Mouse (Mus musculus): ENCODE measurements around the gene Copb1. TPM values are rescaled to one million over a fixed set of nuclear protein-coding genes. Genes with fewer than 3 reads are reported as not detected.

Copb1 gene
- polyA plus RNA-seq (2012; rRNA removed): 27.1 and 31.8 TPM in 2 replicates

DNA sequence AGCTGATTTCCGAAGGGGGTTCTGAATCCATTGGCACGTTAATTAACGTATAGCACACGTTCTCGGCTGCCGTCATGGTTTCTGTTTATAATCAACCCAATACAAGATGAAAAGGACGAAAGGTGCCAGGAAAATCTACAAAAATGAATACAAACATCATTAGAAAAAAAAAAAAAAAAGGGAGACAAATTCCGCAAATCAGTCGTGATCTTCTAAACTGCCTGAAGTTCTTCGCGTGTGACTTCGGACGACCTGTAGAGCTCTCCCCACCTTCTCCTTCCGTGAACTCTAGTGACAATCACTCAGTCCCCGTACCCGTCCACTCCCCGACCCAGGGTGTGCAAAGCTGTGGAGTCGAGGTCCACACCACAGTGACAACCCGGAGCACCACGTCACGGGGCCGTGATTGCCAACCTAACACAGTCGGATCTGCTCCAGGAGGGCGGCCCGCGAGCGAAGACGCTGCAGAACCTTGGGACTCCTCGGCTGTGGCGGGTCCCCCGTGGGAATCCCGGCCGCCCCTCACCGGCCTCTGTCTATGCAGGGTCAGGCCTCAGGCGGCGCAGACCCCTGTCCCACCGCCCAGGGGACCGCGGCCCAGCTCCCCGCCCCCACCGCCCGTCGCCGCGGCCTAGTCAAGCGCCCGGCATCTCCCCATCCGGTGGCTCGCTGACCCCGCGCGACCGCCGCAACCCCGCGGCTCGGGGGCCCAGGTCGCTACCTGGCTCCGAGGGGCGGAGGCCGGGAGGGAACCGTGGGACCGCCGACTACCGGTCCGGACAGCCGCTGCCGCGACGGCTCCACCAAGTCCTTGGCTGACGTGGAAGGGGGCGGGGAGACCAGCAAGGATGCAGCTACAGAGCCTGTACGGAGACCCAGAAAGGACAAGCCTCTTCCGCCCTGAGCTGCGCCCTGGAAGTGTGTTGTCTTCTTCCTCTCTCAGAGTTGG lies at the start of gene Copb1:
TSS of gene Copb1 (minus strand) at position 827 of the 949 bp plus-strand sequence.

DNA sequence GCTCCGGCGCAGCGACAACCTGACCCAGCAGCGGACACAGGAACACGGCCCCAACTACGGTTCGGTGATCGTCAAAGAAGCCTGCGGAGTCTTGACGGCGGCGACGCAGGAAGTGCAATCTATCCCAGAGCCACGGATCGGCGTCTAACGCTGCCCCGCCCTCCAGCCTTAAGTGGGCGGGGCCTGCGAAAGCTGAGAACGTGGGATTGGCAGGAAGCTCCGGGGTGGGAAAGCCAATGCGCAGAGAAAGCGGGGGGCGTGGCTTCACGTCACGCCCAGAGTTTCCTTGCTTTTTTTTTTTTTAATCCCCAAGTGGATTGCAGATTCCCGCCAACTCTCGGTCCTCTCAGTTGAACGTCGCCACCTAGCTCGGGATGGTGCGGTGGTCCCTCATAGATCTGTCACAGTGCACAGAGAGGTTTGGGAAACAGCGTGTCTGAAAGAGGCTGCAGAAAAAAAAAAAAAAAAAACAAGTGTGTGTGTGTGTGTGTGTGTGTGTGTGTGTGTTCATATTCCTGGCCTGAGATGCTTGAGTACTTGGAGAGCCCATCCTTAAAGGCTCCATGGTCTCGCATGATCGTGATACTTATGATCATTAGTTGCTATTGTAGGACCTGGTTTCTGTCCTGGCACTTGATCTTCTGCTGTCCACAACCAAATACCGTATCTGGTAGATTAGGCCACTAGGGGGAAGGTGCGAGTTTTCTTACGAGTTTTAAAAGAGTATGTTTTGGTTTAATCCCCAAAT lies 21.7 kb upstream of the Copb1 start, which contains the start of gene Psma1:
TSS of gene Psma1 (minus strand) at position 114 of the 748 bp plus-strand sequence.

Other genes starting within 250 kb of the Copb1 start
- 4.8 and 5.6 TPM in 2 replicates for gene Rras2, start 136.9 kb downstream of the Copb1 start, polyA plus RNA-seq (2012; rRNA removed)
- 152 and 179 TPM in 2 replicates for gene Psma1, start 21.4 kb upstream of the Copb1 start, polyA plus RNA-seq (2012; rRNA removed)
- 2.0 and 2.5 TPM in 2 replicates for gene Pde3b, start 160.6 kb upstream of the Copb1 start, polyA plus RNA-seq (2012; rRNA removed)

Data from liver, embryonic 14 days (tissue).